Mouse (Mus musculus) lung, embryonic 14.5 days (tissue): ENCODE data around the gene Ergic1. TPM values are rescaled to one million over a fixed set of nuclear protein-coding genes. Genes with fewer than 3 reads are reported as not detected.

Source experiments
- ATAC-seq: fragments of 200-750 bp; cut with Nextera tagmentation; 2 replicates; pipeline ENCODE4 v1.8.0; 2017; ENCODE audit warnings: mild to moderate bottlenecking, moderate TSS enrichment, moderate library complexity; ENCODE audit not compliant: insufficient read depth
- DNase-seq: peaks from one replicate; pipeline ENCODE4 v3.0.0-alpha.2; 2015
- H3K27ac ChIP-seq: fragments of 300-500 bp; sonication (generic); 2 replicates; pipeline ENCODE4 v1.5.1; 2014; ENCODE audit warnings: low read depth, mild to moderate bottlenecking, moderate library complexity
- H3K27me3 ChIP-seq: fragments of 300-500 bp; sonication (generic); 2 replicates; pipeline ENCODE4 v1.6.1; 2014; ENCODE audit warnings: low read length, control low read depth; ENCODE audit not compliant: insufficient read depth
- H3K36me3 ChIP-seq: fragments of 300-500 bp; sonication (generic); 2 replicates; pipeline ENCODE4 v1.6.1; 2014; ENCODE audit warnings: control low read depth; ENCODE audit not compliant: insufficient read depth
- H3K4me1 ChIP-seq: fragments of 300-500 bp; sonication (generic); 2 replicates; pipeline ENCODE4 v1.6.1; 2014; ENCODE audit warnings: antibody characterized with exemption, control low read depth; ENCODE audit not compliant: insufficient read depth
- H3K4me2 ChIP-seq: fragments of 300-500 bp; sonication (generic); 2 replicates; pipeline ENCODE4 v1.6.1; 2014; ENCODE audit warnings: mild to moderate bottlenecking
- H3K4me3 ChIP-seq: fragments of 300-500 bp; sonication (generic); 2 replicates; pipeline ENCODE4 v1.5.1; 2014; ENCODE audit warnings: low read depth, low read length
- H3K9ac ChIP-seq: fragments of 300-500 bp; sonication (generic); 2 replicates; pipeline ENCODE4 v1.6.1; 2014
- H3K9me3 ChIP-seq: fragments of 300-500 bp; sonication (generic); 2 replicates; pipeline ENCODE4 v1.6.1; 2016; ENCODE audit warnings: low read depth, low read length, control low read depth
- CTCF ChIP-seq: IDR thresholded peaks from 2 replicates; pipeline ENCODE4 v1.5.1; 2016; ENCODE audit warnings: antibody characterized with exemption, low read depth
- WGBS: fragments of 180-500 bp; shearing (Covaris S2); extraction: QIAGEN DNeasy Blood & Tissue Kit; methylation state at CpG from one replicate; pipeline ENCODE4 v1.1.7; 2014; 5-methylcytosine and 5-hydroxymethylcytosine counted together
- polyA plus RNA-seq: library from polyadenylated mRNA; unstranded; fragments of >200 nt; fragmentation: Nextera tagmentation; extraction: Ambion mirVana; gene quantifications from 2 replicates; pipeline ENCODE4 v1.2.1, GENCODE M21; 2014

Gene Ergic1
- polyA plus RNA-seq, 1 experiment from 2014 or later, result 125 TPM

DNA sequence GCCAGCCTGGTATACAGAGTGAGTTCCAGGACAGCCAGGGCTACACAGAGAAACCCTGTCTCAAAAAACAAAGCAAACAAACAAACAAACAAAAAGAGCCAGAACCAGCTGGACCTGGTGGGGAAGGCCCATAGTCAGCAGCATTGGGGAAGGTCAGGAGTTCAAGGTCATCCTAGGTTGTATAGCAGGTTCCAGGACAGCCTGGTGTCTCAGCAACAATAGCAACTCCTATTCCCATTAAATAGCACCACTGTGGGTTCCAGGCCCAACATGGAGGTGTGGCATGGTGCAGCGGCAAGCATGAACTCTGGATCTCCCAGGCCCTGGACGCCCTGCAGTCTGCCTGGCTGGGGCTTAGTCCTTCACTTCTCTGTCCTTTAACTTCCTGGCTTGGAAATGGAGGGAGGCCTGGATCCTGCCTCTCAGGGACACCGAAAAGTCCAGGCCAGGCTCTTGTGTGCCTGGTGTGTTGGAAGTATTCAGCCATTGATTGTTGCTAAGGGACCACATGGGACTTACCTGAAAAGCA is 19.6 kb downstream of the Ergic1 start:
- TF ChIP-seq CTCF, result no peak
- no peak overlapping the region for H3K27ac ChIP-seq
- H3K4me2 ChIP-seq, result no peak overlapping the region
- H3K27me3 ChIP-seq, result no peaks in the 10 kb centered on the region
- H3K4me3 ChIP-seq, result no peak overlapping the region
- peaks cover 20% of the 10 kb centered on the region for H3K4me1 ChIP-seq
- ATAC-seq (no peak), DNase-seq (no peak)
- peaks cover 27% of the 10 kb centered on the region; the same call in 1 of the 2 replicates for H3K36me3 ChIP-seq
- H3K9me3 ChIP-seq, result no peaks in the 10 kb centered on the region
- 98% methylated on average over 3 of the region's 3 CpGs for WGBS
- no peak overlapping the region for H3K9ac ChIP-seq

DNA sequence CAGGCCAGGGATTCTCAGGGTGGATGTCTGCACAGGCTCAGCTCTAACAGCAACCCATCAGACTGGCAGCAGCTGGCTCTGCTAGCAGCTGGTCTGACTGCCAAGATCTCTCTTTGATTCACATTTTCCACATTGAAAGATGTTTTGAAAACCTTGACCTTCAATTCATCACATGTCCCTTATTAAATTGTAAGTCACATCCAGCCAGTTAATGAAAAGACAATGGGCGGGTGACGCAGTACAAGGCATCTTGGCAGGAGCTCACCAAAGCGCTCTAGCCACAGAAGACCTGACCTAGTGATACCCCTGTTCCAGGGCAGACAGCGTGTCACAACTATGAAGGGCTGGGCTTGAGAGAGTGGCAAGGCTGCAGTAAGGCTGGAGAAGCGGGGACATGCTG is 21.0 kb downstream of the Ergic1 start:
- no peak for TF ChIP-seq CTCF
- H3K4me3 ChIP-seq, result no peak overlapping the region
- no peak overlapping the region for H3K9ac ChIP-seq
- H3K27me3 ChIP-seq, result no peaks in the 10 kb centered on the region
- H3K4me2 ChIP-seq, result no peak overlapping the region
- DNase-seq, result peak; percentile 17
- 76% methylated on average over 5 of the region's 5 CpGs for WGBS
- no peaks in the 10 kb centered on the region for H3K9me3 ChIP-seq
- no peak for ATAC-seq
- 0 out of 2 replicates have a peak overlapping the region, but pooled peaks have one; percentile 26 for H3K27ac ChIP-seq
- peaks cover 20% of the 10 kb centered on the region for H3K4me1 ChIP-seq
- peaks cover 27% of the 10 kb centered on the region; the same call in 1 of the 2 replicates for H3K36me3 ChIP-seq

DNA sequence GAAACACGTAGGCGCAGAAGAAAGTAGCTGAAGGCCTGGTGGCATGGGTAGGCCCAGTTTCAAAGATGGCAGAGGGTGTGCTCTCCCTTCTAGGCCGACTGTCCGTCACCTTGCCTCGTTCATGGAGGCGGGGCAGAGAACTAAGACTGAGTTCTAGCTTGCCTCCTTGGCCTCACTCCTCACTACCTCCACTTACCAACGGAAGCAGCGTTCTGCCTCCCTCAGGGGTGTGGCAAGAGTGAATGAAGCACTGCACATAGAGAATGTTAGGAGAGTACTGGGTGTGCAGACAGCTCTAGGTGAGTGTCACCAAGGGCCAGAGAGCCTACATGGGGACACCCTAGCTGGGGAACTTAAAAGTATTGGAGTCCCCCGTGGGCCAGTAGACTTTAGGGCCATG is 21.8 kb downstream of the Ergic1 start:
- Histone ChIP-seq H3K27me3 (no peaks in the 10 kb centered on the region), H3K4me3 (no peak overlapping the region), H3K4me2 (no peak overlapping the region), H3K9ac (no peak overlapping the region), H3K27ac (peak overlapping the region; percentile 50; the same call in 1 of the 2 replicates), H3K9me3 (no peaks in the 10 kb centered on the region), H3K4me1 (peaks cover 20% of the 10 kb centered on the region), H3K36me3 (peaks cover 24% of the 10 kb centered on the region; the same call in 1 of the 2 replicates)
- DNase-seq (no peak), ATAC-seq (no peak)
- WGBS, result 87% methylated on average over 9 of the region's 9 CpGs
- no peak for TF ChIP-seq CTCF

DNA sequence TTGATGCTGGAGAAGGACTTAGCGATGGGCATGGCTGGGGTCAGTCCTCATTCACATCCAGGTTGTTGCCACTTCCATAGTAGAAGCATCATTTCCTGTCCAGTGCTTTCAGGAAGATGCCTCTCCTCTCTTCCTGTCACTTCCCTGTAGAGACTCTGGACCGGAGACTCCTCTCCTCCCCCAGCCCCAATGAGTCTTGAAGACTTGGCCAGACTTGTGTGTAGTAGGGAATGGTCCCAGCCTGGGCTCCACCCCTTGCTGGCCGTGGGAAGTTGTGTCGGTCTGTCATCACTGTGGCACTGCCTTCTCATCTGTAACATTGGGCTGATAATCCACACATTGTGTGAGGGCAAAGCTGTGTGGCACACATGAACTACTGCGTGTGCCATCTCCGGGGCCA is 22.3 kb downstream of the Ergic1 start:
- DNase-seq, result peak; percentile 30

DNA sequence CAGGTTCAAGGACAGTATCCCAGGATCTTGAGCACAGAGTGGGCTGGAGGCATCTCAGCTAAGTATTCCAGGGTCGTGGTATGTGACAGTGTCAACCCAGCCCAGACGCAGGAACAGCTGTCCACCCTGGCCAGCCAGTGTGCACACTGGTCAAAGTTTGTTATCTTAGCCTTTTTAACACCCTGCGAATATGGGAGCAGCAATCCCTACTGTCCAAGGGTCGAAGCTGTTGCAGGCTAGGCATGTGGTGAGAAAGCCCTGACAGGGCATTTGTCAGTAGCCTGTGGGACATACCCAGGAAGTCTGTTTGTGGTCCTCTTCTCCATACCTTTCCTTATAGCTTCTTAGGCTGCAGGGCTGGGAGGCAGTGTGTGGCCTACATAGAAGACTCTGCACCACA is 22.8 kb downstream of the Ergic1 start:
- Histone ChIP-seq H3K9ac (peak overlapping the region; percentile 14; the same call in 1 of the 2 replicates), H3K9me3 (no peaks in the 10 kb centered on the region), H3K36me3 (peaks cover 20% of the 10 kb centered on the region), H3K27ac (peak overlapping the region; percentile 81), H3K4me2 (peak overlapping the region; percentile 36; the same call in 1 of the 2 replicates), H3K27me3 (no peaks in the 10 kb centered on the region), H3K4me3 (no peak overlapping the region), H3K4me1 (peaks cover 20% of the 10 kb centered on the region)
- 29% methylated on average over 4 of the region's 4 CpGs for WGBS
- DNase-seq (no peak), ATAC-seq (peak; percentile 31)
- no peak for TF ChIP-seq CTCF

More for the DNA sequence above, 22.3 kb downstream of the Ergic1 start:
- no peak for TF ChIP-seq CTCF
- H3K4me1 ChIP-seq, result peaks cover 20% of the 10 kb centered on the region
- H3K4me3 ChIP-seq, result no peak overlapping the region
- no peaks in the 10 kb centered on the region for H3K27me3 ChIP-seq
- peak overlapping the region; percentile 81 for H3K27ac ChIP-seq
- ATAC-seq, result no peak
- H3K4me2 ChIP-seq, result peak overlapping the region; percentile 36; the same call in 1 of the 2 replicates
- no peak overlapping the region for H3K9ac ChIP-seq
- no peaks in the 10 kb centered on the region for H3K9me3 ChIP-seq
- H3K36me3 ChIP-seq, result peaks cover 20% of the 10 kb centered on the region; the same call in 1 of the 2 replicates
- WGBS, result 71% methylated on average over 6 of the region's 6 CpGs

DNA sequence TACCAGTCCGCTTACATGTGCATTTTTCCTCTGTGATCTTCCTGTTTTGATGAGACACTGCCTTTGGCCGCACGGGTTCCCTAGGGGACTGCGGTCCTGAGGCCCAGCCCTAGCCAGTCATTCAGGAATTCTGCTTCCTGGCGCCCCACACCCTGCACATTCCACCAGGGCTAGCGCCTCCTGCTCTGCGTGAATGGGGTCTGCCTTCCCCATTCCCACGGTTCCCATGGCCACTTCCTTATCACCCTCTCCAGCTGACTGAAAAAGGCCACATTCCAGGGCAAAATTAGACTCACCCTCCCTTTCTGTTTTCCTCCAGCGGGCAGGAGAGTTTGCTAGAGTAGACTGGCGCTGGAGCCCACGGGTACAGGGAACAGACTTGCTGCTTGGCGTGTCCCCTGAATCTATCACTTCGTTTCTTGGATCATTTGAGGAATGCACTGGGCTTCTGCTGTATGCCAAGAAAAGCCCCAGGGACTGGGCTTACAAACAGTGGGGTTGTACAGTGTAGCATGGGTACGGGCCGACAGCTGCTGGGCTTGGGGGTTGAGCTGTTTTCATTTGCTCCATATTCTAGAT is 23.4 kb downstream of the Ergic1 start:
- TF ChIP-seq CTCF, result no peak; the same call in 1 of the 2 replicates
- no peak overlapping the region for H3K4me3 ChIP-seq
- WGBS, result 18% methylated on average over 15 of the region's 15 CpGs
- peak overlapping the region; percentile 81 for H3K27ac ChIP-seq
- H3K9me3 ChIP-seq, result no peaks in the 10 kb centered on the region
- ATAC-seq, result peak; percentile 92
- peak; percentile 84 for DNase-seq
- H3K4me1 ChIP-seq, result peaks cover 20% of the 10 kb centered on the region
- peaks cover 21% of the 10 kb centered on the region for H3K36me3 ChIP-seq
- H3K27me3 ChIP-seq, result no peaks in the 10 kb centered on the region
- H3K4me2 ChIP-seq, result peak overlapping the region; percentile 36
- peak overlapping the region; percentile 14; the same call in 1 of the 2 replicates for H3K9ac ChIP-seq

DNA sequence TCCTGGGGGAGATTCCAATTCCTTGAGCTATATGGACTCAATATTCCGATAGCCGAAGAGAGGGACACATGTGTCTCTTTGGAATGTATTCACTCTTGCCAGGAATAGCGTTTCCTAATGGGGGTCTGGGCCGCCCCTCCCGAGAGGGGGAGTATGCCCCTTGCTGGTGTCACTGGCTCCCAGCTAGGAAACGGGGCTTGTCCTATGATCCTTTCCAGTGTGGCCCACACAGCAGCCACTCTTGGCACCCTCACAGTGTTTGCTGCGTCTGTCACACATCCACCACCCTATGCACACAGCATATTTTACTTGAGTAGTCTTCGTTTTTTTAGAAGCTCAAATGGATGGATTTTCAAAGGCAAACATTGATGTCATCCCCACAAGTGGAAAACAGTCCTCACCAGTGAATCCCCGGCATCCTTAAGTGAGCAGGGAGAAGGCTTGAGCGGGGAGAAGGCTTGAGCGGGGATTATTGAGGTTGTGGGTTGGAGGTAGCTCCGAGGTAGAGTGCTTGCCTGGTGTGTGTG is 26.7 kb downstream of the Ergic1 start:
- no peak for TF ChIP-seq CTCF
- WGBS, result 84% methylated on average over 12 of the region's 12 CpGs
- DNase-seq (no peak), ATAC-seq (no peak)
- H3K27me3 ChIP-seq, result no peaks in the 10 kb centered on the region
- no peak overlapping the region for H3K9ac ChIP-seq
- H3K4me2 ChIP-seq, result no peak overlapping the region
- H3K36me3 ChIP-seq, result peaks cover 27% of the 10 kb centered on the region
- no peak overlapping the region for H3K4me3 ChIP-seq
- H3K9me3 ChIP-seq, result no peaks in the 10 kb centered on the region
- H3K4me1 ChIP-seq, result peaks cover 20% of the 10 kb centered on the region
- H3K27ac ChIP-seq, result no peak overlapping the region
